Mouse (Mus musculus): ENCODE measurements around the gene Dcaf12.

DNA sequence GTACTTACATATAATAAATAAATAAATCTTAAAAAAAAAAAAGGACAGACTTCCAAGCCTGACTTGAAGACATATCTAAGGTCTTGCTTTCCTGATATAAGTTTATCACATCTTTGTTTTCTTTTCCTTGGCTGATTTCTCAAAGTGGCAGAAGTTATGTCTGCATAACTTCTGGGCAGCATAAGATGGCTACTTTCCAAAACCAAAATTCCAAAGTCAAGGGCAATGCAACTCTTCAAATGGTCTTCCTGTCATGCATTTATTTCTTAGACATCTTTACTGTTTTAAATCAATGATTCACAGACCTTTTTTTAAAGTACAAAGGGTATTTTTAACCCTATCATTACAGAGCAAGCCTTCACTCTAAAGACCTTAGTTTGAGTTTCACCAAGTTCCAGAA lies 54.0 kb downstream of the Dcaf12 start:
- TF ChIP-seq CTCF (IDR thresholded peaks at IDR 0.05; ENCODE audit: extremely low read depth, insufficient read depth, insufficient read length, insufficient replicate concordance) (no peak), POLR2A (IDR thresholded peaks at IDR 0.05; ENCODE audit: low read depth, low read length) (no peak)
